Comparison of ENCODE assay signal across 8 mouse cellular contexts in the genomic region with DNA sequence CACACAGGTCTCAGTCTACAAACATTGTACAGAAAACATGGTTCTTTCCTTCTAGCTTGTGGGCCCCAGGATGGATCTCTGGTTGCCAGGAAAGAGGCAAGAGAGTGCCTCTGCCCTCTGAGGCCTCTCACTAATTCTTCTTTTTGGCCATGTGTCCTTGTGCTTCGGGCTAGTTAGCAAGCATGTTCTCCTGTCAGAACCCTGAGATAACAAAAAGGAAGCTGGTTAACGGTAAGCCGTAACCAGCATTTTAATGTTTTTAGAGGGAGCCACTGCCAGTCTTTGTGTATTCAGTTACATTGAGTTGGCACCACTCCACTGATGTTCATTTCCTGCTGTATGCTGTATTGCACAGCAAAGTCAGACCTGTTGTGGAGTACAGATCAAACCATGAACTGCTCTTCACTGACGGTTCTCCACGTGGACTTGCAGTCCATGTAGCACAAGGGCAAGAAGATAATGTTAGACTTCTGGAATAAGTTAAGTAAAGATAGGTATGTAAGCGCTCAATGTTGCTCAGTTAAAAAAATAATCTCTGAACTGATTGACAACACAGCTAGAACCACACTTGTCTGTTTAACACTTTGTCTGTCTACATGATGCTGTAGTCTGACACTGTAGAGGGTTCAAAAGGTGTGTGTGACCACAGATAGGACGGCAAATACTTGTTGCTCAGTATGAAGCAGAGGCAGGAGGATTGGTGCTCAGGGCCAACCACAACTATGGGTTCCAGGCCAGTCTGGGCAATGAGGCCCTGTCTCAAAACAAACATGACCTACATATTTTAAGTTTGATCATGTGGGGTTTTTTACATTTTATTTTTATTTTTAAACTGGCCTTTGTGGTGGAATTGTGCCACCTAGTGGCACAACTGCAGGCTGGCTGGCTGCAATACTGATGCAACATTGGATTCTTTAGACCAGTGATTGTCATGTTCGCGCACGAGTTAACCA. TPM values are rescaled to one million over a fixed set of nuclear protein-coding genes. Genes with fewer than 3 reads are reported as not detected.
DNase-seq lines count a peak whose midpoint lies in the region; ATAC-seq and TF ChIP-seq lines count a peak whose summit lies in the region.

No protein-coding gene starts in this region.

- no peaks in the 10 kb centered on the region; the same call in 1 of the 2 replicates for H3K4me1 ChIP-seq in cerebellum, adult 2 months (ENCODE audit: control insufficient read depth, insufficient read depth, low read length)
- peaks cover 13% of the 10 kb centered on the region for H3K4me1 ChIP-seq in kidney, postnatal 0 days (replicated peaks; ENCODE audit: insufficient read depth, low read length)

- no peak overlapping the region for H3K27ac ChIP-seq in cerebellum, adult 2 months (ENCODE audit: insufficient read depth, low read length)
- peak overlapping the region; percentile 9; the same call in 1 of the 2 replicates for H3K27ac ChIP-seq in kidney, postnatal 0 days

- peak; percentile 8 to 19 for DNase-seq in cerebellum, adult 2 months
- no peak for DNase-seq in cerebellum, adult 11-12 months
- peak; percentile 22 for DNase-seq in ovary, postnatal 14 days (ENCODE audit: low spot score)
- no peak for DNase-seq in ovary, adult 18-20 months (ENCODE audit: low spot score)
- peak; percentile 87 for DNase-seq in fibroblast of lung, adult 2 months (ENCODE audit: low read depth)
- peak; percentile 64 for DNase-seq in kidney, postnatal 0 days (ENCODE audit: low spot score)
- DNase-seq in natural killer cell, adult 2 months (ENCODE audit: low spot score in 2 of 2): peak; percentile 50 to 57
- DNase-seq in right cerebral cortex, adult 18-20 months: no peak

- no peak for ATAC-seq in kidney, postnatal 0 days (replicated peaks; ENCODE audit: low FRiP score, low read depth)

- peak overlapping the region; percentile 2; the same call in 1 of the 2 replicates for H3K9ac ChIP-seq in kidney, postnatal 0 days (ENCODE audit: low read depth, low read length)

- no peak overlapping the region for H3K4me2 ChIP-seq in kidney, postnatal 0 days (ENCODE audit: low read length)

- TF ChIP-seq CTCF in cerebellum, adult 2 months (IDR thresholded peaks at IDR 0.05; ENCODE audit: borderline replicate concordance, insufficient read depth, low read depth, low read length): peak; percentile 72
- TF ChIP-seq CTCF in kidney, postnatal 0 days (IDR thresholded peaks at IDR 0.05; ENCODE audit: low read depth): peak; percentile 87

- peaks cover 23% of the 10 kb centered on the region; the same call in 1 of the 2 replicates for H3K36me3 ChIP-seq in kidney, postnatal 0 days (ENCODE audit: insufficient read depth, low read length)

- TF ChIP-seq POLR2A in cerebellum, adult 2 months (IDR thresholded peaks at IDR 0.05; ENCODE audit: borderline replicate concordance, insufficient read depth, low read length): no peak

- no peaks in the 10 kb centered on the region for H3K27me3 ChIP-seq in cerebellum, adult 2 months (ENCODE audit: control insufficient read depth, insufficient read depth, low read length)
- no peaks in the 10 kb centered on the region for H3K27me3 ChIP-seq in kidney, postnatal 0 days (ENCODE audit: insufficient read depth, low read length)

- 55% methylated on average over 10 of the region's 10 CpGs for WGBS in cerebellum, adult 2 months
- 48% methylated on average over 10 of the region's 10 CpGs for WGBS in kidney, postnatal 0 days

- H3K9me3 ChIP-seq in kidney, postnatal 0 days (replicated peaks; ENCODE audit: low read length): no peaks in the 10 kb centered on the region

- no peak overlapping the region for H3K4me3 ChIP-seq in cerebellum, adult 2 months (replicated peaks; ENCODE audit: insufficient read depth, low read depth, low read length)
- H3K4me3 ChIP-seq in kidney, postnatal 0 days (replicated peaks; ENCODE audit: low read depth, low read length): no peak overlapping the region

RNA-seq across cellular contexts. Expression of a gene that starts 53.4 kb away (rescaled TPM):
- 23.6 and 23.7 TPM in 2 replicates for polyA plus RNA-seq in cerebellum, adult 2 months (2012; rRNA removed)
- 14.6 and 15.9 TPM in 2 replicates for polyA plus RNA-seq in kidney, postnatal 0 days (2015; fragmentation: Nextera tagmentation; extraction: Ambion mirVana)

Comparison
In these comparisons a context has a peak if more than half of its experiments do, and no peak if none do; other contexts are left out.
1. DNase-seq: peak in cerebellum, adult 2 months (2 of 2), ovary, postnatal 14 days (single experiment), fibroblast of lung, adult 2 months (single experiment), kidney, postnatal 0 days (single experiment) and natural killer cell, adult 2 months (2 of 2); none in cerebellum, adult 11-12 months (single experiment), ovary, adult 18-20 months (single experiment) and right cerebral cortex, adult 18-20 months (single experiment).